Mouse (Mus musculus): ENCODE measurements around the gene Ccdc97.

GRCm38 (mm10) chr7:25746844-25747243 is 28.0 kb upstream of the Ccdc97 start:
- TF ChIP-seq CTCF (IDR thresholded peaks at IDR 0.05; ENCODE audit: insufficient read depth, low read length) (no peak), POLR2A (IDR thresholded peaks at IDR 0.05; ENCODE audit: borderline replicate concordance, extremely low read depth, low read depth, low read length) (no peak)
